Comparison of ENCODE assay signal across 7 mouse cellular contexts in the genomic region with DNA sequence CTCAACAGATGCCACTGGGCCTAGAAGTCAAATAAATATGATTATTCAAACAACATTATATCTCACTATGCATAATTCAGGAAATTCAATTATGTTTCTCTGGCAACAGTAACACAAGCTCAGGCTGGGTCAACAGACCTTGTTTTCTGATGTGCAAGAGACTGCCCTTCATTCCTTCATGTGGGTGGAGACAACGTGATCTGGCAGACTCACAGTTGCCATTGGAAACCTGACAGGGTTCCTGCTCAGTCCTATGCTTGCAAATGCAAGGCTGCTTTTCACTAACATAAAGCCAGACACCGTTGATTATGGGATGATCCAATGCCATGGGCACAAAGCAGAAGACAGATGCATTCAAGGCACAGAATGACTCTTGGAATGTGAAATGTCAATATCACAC.
DNase-seq lines count a peak whose midpoint lies in the region; ATAC-seq lines count a peak whose summit lies in the region.

No protein-coding gene starts in this region.

- 66% methylated on average over 2 of the region's 2 CpGs for WGBS in kidney, embryonic 16.5 days
- 34% methylated on average over 2 of the region's 2 CpGs for WGBS in embryonic facial prominence, embryonic 13.5 days
- WGBS in intestine, embryonic 16.5 days: 50% methylated on average over 2 of the region's 2 CpGs
- 13% methylated on average over 2 of the region's 2 CpGs for WGBS in midbrain, embryonic 15.5 days

- H3K27me3 ChIP-seq in kidney, embryonic 16.5 days (ENCODE audit: insufficient read depth, low read length): no peaks in the 10 kb centered on the region
- no peaks in the 10 kb centered on the region for H3K27me3 ChIP-seq in embryonic facial prominence, embryonic 13.5 days
- H3K27me3 ChIP-seq in intestine, embryonic 16.5 days (replicated peaks; ENCODE audit: control insufficient read depth, insufficient read depth, low read length): no peaks in the 10 kb centered on the region
- no peaks in the 10 kb centered on the region for H3K27me3 ChIP-seq in midbrain, embryonic 15.5 days (replicated peaks)

- no peak overlapping the region for H3K4me2 ChIP-seq in kidney, embryonic 16.5 days (replicated peaks; ENCODE audit: low read depth, low read length)
- H3K4me2 ChIP-seq in embryonic facial prominence, embryonic 13.5 days: no peak overlapping the region
- H3K4me2 ChIP-seq in intestine, embryonic 16.5 days (ENCODE audit: low read depth, low read length): no peak overlapping the region
- no peak overlapping the region for H3K4me2 ChIP-seq in midbrain, embryonic 15.5 days

- H3K36me3 ChIP-seq in kidney, embryonic 16.5 days (ENCODE audit: insufficient read depth, low read length): no peaks in the 10 kb centered on the region
- no peaks in the 10 kb centered on the region for H3K36me3 ChIP-seq in embryonic facial prominence, embryonic 13.5 days
- H3K36me3 ChIP-seq in intestine, embryonic 16.5 days (ENCODE audit: control insufficient read depth, insufficient read depth, low read length): no peaks in the 10 kb centered on the region
- H3K36me3 ChIP-seq in midbrain, embryonic 15.5 days (replicated peaks): no peaks in the 10 kb centered on the region

- no peaks in the 10 kb centered on the region for H3K9me3 ChIP-seq in kidney, embryonic 16.5 days (ENCODE audit: low read length)
- no peaks in the 10 kb centered on the region for H3K9me3 ChIP-seq in embryonic facial prominence, embryonic 13.5 days
- H3K9me3 ChIP-seq in intestine, embryonic 16.5 days (ENCODE audit: control insufficient read depth, low read length): no peaks in the 10 kb centered on the region
- H3K9me3 ChIP-seq in midbrain, embryonic 15.5 days: no peaks in the 10 kb centered on the region

- ATAC-seq in kidney, embryonic 16.5 days (ENCODE audit: low FRiP score, low TSS enrichment): peak; percentile 37; the same call in 1 of the 2 replicates
- ATAC-seq in embryonic facial prominence, embryonic 13.5 days (ENCODE audit: insufficient number of reproducible peaks, insufficient read depth, low FRiP score, low TSS enrichment, low read depth): 0 out of 2 replicates have a peak, but pooled peaks have one; percentile 37
- ATAC-seq in intestine, embryonic 16.5 days: peak; percentile 26; the same call in 1 of the 2 replicates
- ATAC-seq in midbrain, embryonic 15.5 days (replicated peaks): peak; percentile 68
- no peak for ATAC-seq in inflammation-experienced regulatory T-cells, adult 6 months

- peaks cover 9% of the 10 kb centered on the region for H3K4me1 ChIP-seq in kidney, embryonic 16.5 days (ENCODE audit: insufficient read depth, low read length)
- H3K4me1 ChIP-seq in embryonic facial prominence, embryonic 13.5 days: peaks cover 23% of the 10 kb centered on the region; the same call in 1 of the 2 replicates
- no peaks in the 10 kb centered on the region for H3K4me1 ChIP-seq in intestine, embryonic 16.5 days (ENCODE audit: control insufficient read depth, insufficient read depth, low read length)
- H3K4me1 ChIP-seq in midbrain, embryonic 15.5 days: no peaks in the 10 kb centered on the region

- no peak overlapping the region for H3K27ac ChIP-seq in kidney, embryonic 16.5 days (ENCODE audit: low read length)
- peak overlapping the region; percentile 82 for H3K27ac ChIP-seq in embryonic facial prominence, embryonic 13.5 days
- peak overlapping the region; percentile 43; the same call in 1 of the 2 replicates for H3K27ac ChIP-seq in intestine, embryonic 16.5 days (ENCODE audit: low read length)
- H3K27ac ChIP-seq in midbrain, embryonic 15.5 days: peak overlapping the region; percentile 49

- DNase-seq in kidney, adult 8-10 months: no peak
- no peak for DNase-seq in ovary, adult 18-20 months (ENCODE audit: low spot score)

- no peak overlapping the region for H3K4me3 ChIP-seq in kidney, embryonic 16.5 days (ENCODE audit: low read length)
- H3K4me3 ChIP-seq in embryonic facial prominence, embryonic 13.5 days: no peak overlapping the region
- H3K4me3 ChIP-seq in intestine, embryonic 16.5 days (ENCODE audit: low read length): no peak overlapping the region
- H3K4me3 ChIP-seq in midbrain, embryonic 15.5 days: no peak overlapping the region

- no peak overlapping the region for H3K9ac ChIP-seq in kidney, embryonic 16.5 days (replicated peaks; ENCODE audit: low read length)
- no peak overlapping the region for H3K9ac ChIP-seq in embryonic facial prominence, embryonic 13.5 days
- H3K9ac ChIP-seq in intestine, embryonic 16.5 days (ENCODE audit: low read depth, low read length): no peak overlapping the region
- no peak overlapping the region for H3K9ac ChIP-seq in midbrain, embryonic 15.5 days
